ENCODE assay signal across 8 mouse cellular contexts in the genomic region with DNA sequence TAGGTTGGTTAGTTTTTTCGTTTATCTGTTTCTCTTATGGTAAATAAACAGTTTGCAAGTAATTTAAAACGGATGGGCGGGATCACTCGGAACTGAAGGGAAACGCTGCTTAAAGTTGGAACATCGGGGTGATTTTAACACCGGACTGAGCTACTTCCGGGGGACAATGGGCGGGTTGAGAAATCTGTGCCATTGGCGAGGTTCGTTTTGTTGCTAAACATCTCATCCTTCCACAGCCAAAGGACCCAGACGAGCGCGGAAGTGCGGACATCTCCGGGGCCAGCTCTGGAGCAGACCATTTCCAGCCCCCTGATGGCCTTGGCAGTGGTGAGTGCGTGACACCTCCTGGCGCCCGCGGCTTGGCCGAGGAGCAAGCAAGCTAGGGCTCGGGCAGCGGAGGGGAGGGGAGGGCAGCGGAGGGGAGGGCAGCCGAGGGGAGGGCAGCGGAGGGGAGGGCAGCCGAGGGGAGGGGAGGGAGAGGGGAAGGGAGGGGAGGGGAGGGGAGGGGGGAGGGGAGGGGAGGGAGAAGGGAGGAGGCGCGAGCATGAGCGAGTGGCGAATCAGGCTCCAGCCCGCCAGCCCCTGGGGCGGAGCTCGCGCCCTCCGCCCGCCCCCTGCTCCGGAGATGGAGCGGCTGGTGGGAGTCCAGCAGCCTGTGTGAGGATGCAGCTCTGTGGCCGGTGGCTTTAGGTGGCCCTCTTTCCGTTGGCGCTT. TPM values are rescaled to one million over a fixed set of nuclear protein-coding genes. Genes with fewer than 3 reads are reported as not detected.
DNase-seq lines count a peak whose midpoint lies in the region; ATAC-seq and TF ChIP-seq lines count a peak whose summit lies in the region.

No protein-coding gene starts in this region.

- no peak for TF ChIP-seq EP300 in heart, adult 2 months (IDR thresholded peaks at IDR 0.05; ENCODE audit: insufficient read depth, low read depth, low read length)

- DNase-seq in 416B (ENCODE audit: low read depth) = peak; percentile 92
- peak; percentile 9 to 40 for DNase-seq in adrenal gland, postnatal 4 days (ENCODE audit: low spot score in 2 of 2)
- peak; percentile 84 for DNase-seq in embryonic facial prominence, embryonic 14.5 days (ENCODE audit: low spot score)
- peak; percentile 77 to 80 for DNase-seq in heart, adult 2 months
- peak; percentile 65 to 78 for DNase-seq in kidney, adult 8-10 months
- DNase-seq in limb, embryonic 14.5 days (ENCODE audit: low spot score) = peak; percentile 65
- peak; percentile 86 for DNase-seq in midbrain, postnatal 0 days (ENCODE audit: low spot score)
- peak; percentile 32 to 34 for DNase-seq in spleen, postnatal 14 days (ENCODE audit: low spot score in 2 of 2)

- TF ChIP-seq POLR2A in heart, adult 2 months (IDR thresholded peaks at IDR 0.05; ENCODE audit: insufficient read depth, low read depth, low read length) = peak; percentile 26; the same call in 1 of the 2 replicates
- no peak for TF ChIP-seq POLR2A in limb, embryonic 14.5 days (IDR thresholded peaks at IDR 0.05; ENCODE audit: borderline replicate concordance, extremely low read depth, insufficient read depth, insufficient read length)

- no peaks in the 10 kb centered on the region for H3K79me2 ChIP-seq in heart, adult 2 months (replicated peaks; ENCODE audit: control insufficient read depth, insufficient read depth, low read length)

- ATAC-seq in embryonic facial prominence, embryonic 14.5 days (ENCODE audit: low read depth) = peak; percentile 96
- ATAC-seq in limb, embryonic 14.5 days (ENCODE audit: low FRiP score, low read depth) = peak; percentile 92
- peak; percentile 97 for ATAC-seq in midbrain, postnatal 0 days (ENCODE audit: low FRiP score)

- no peaks in the 10 kb centered on the region for H3K27me3 ChIP-seq in embryonic facial prominence, embryonic 14.5 days (replicated peaks; ENCODE audit: control insufficient read depth, insufficient read depth, low read length)
- H3K27me3 ChIP-seq in heart, adult 2 months (ENCODE audit: control insufficient read depth, insufficient read depth, low read length) = no peaks in the 10 kb centered on the region
- no peaks in the 10 kb centered on the region for H3K27me3 ChIP-seq in limb, embryonic 14.5 days (ENCODE audit: control insufficient read depth, insufficient read depth, low read length)
- H3K27me3 ChIP-seq in midbrain, postnatal 0 days (ENCODE audit: insufficient read depth, low read length) = no peaks in the 10 kb centered on the region

- H3K9me3 ChIP-seq in embryonic facial prominence, embryonic 14.5 days (ENCODE audit: control insufficient read depth, low read length) = no peaks in the 10 kb centered on the region
- no peaks in the 10 kb centered on the region for H3K9me3 ChIP-seq in limb, embryonic 14.5 days (ENCODE audit: control insufficient read depth, low read length)
- no peaks in the 10 kb centered on the region for H3K9me3 ChIP-seq in midbrain, postnatal 0 days (ENCODE audit: low read length)

- H3K27ac ChIP-seq in embryonic facial prominence, embryonic 14.5 days (replicated peaks; ENCODE audit: low read depth, low read length) = peak overlapping the region; percentile 89
- peak overlapping the region; percentile 82 for H3K27ac ChIP-seq in heart, adult 2 months
- H3K27ac ChIP-seq in limb, embryonic 14.5 days (replicated peaks; ENCODE audit: low read depth, low read length) = peak overlapping the region; percentile 80
- peak overlapping the region; percentile 72 for H3K27ac ChIP-seq in midbrain, postnatal 0 days (ENCODE audit: low read depth, low read length)

- peak overlapping the region; percentile 53 for H3K4me3 ChIP-seq in embryonic facial prominence, embryonic 14.5 days (ENCODE audit: low read depth, low read length)
- H3K4me3 ChIP-seq in heart, adult 2 months = peak overlapping the region; percentile 57
- peak overlapping the region; percentile 49 for H3K4me3 ChIP-seq in limb, embryonic 14.5 days (replicated peaks; ENCODE audit: low read length)
- peak overlapping the region; percentile 48 for H3K4me3 ChIP-seq in midbrain, postnatal 0 days (ENCODE audit: low read depth, low read length)

- intact Hi-C loops in heart, adult 2 months (cut with DNase I) = loop anchor here (5.0 kb wide), 1 partner anchor 454 kb away; a partner anchor contains a TSS

- peak overlapping the region; percentile 48 for H3K4me2 ChIP-seq in embryonic facial prominence, embryonic 14.5 days (ENCODE audit: low read depth, low read length)
- H3K4me2 ChIP-seq in limb, embryonic 14.5 days (replicated peaks; ENCODE audit: low read depth, low read length, severe bottlenecking) = peak overlapping the region; percentile 43
- peak overlapping the region; percentile 45 for H3K4me2 ChIP-seq in midbrain, postnatal 0 days (ENCODE audit: low read depth, low read length, poor library complexity, severe bottlenecking)

- WGBS in embryonic facial prominence, embryonic 14.5 days = 25% methylated on average over 36 of the region's 42 CpGs
- 21% methylated on average over 26 of the region's 42 CpGs for WGBS in heart, adult 2 months
- 22% methylated on average over 31 of the region's 42 CpGs for WGBS in limb, embryonic 14.5 days
- 19% methylated on average over 27 of the region's 42 CpGs for WGBS in midbrain, postnatal 0 days

- H3K36me3 ChIP-seq in embryonic facial prominence, embryonic 14.5 days (ENCODE audit: control insufficient read depth, insufficient read depth, low read length) = no peaks in the 10 kb centered on the region
- no peaks in the 10 kb centered on the region for H3K36me3 ChIP-seq in heart, adult 2 months (ENCODE audit: control insufficient read depth, insufficient read depth, low read length)
- no peaks in the 10 kb centered on the region for H3K36me3 ChIP-seq in limb, embryonic 14.5 days (ENCODE audit: control insufficient read depth, insufficient read depth, low read length)
- no peaks in the 10 kb centered on the region for H3K36me3 ChIP-seq in midbrain, postnatal 0 days (ENCODE audit: insufficient read depth, low read length)

- H3K4me1 ChIP-seq in embryonic facial prominence, embryonic 14.5 days (ENCODE audit: control insufficient read depth, insufficient read depth, low read length) = no peaks in the 10 kb centered on the region
- no peaks in the 10 kb centered on the region for H3K4me1 ChIP-seq in heart, adult 2 months (ENCODE audit: control insufficient read depth, insufficient read depth, low read length)
- no peaks in the 10 kb centered on the region for H3K4me1 ChIP-seq in limb, embryonic 14.5 days (ENCODE audit: control insufficient read depth, insufficient read depth, low read length)
- H3K4me1 ChIP-seq in midbrain, postnatal 0 days (ENCODE audit: insufficient read depth, low read length) = no peaks in the 10 kb centered on the region

- peak overlapping the region; percentile 66 for H3K9ac ChIP-seq in embryonic facial prominence, embryonic 14.5 days (ENCODE audit: low read depth, low read length)
- H3K9ac ChIP-seq in heart, adult 2 months (ENCODE audit: low read depth, low read length) = peak overlapping the region; percentile 70
- peak overlapping the region; percentile 58 for H3K9ac ChIP-seq in limb, embryonic 14.5 days (ENCODE audit: low read depth, low read length, severe bottlenecking)
- peak overlapping the region; percentile 64 for H3K9ac ChIP-seq in midbrain, postnatal 0 days (replicated peaks; ENCODE audit: low read length, poor library complexity, severe bottlenecking)

- TF ChIP-seq CTCF in heart, adult 2 months (IDR thresholded peaks at IDR 0.05) = no peak
- no peak for TF ChIP-seq CTCF in midbrain, postnatal 0 days (IDR thresholded peaks at IDR 0.05)

RNA-seq across cellular contexts. Expression of a gene that starts 1.6 kb away (rescaled TPM):
- total RNA-seq in adrenal gland, postnatal 4 days (2021) = 10 to 100 TPM; 16.6 to 17.1 TPM
- polyA plus RNA-seq in embryonic facial prominence, embryonic 14.5 days (2014; fragmentation: Nextera tagmentation; extraction: Ambion mirVana) = 15.5 and 18.6 TPM in 2 replicates
- 1 to 10 TPM; 6.9 to 7.4 TPM for total RNA-seq in heart, adult 2 months (2021)
- polyA plus RNA-seq in heart, adult 2 months (2012; rRNA removed) = 2.7 and 5.2 TPM in 2 replicates
- 5.4 and 6.3 TPM in 2 replicates for polyA plus RNA-seq in limb, embryonic 14.5 days (2012; rRNA removed)
- polyA plus RNA-seq in limb, embryonic 14.5 days (2014; fragmentation: Nextera tagmentation; extraction: Ambion mirVana) = 14.3 and 18.6 TPM in 2 replicates
- 18.8 and 22.4 TPM in 2 replicates for total RNA-seq in midbrain, postnatal 0 days (2014; rRNA removed)
- 23.5 and 24.4 TPM in 2 replicates for polyA plus RNA-seq in midbrain, postnatal 0 days (2015; fragmentation: Nextera tagmentation; extraction: Ambion mirVana)

RNA-seq across cellular contexts. Expression of a gene that starts 31.5 kb away (rescaled TPM):
- total RNA-seq in adrenal gland, postnatal 4 days (2021) = under 1 TPM in 1 of 2 experiments, not detected in 1; 0.06 TPM
- polyA plus RNA-seq in embryonic facial prominence, embryonic 14.5 days (2014; fragmentation: Nextera tagmentation; extraction: Ambion mirVana) = 0.07 and 0.17 TPM in 2 replicates
- total RNA-seq in heart, adult 2 months (2021) = not detected
- polyA plus RNA-seq in heart, adult 2 months (2012; rRNA removed) = not detected in 2 replicates
- polyA plus RNA-seq in limb, embryonic 14.5 days (2012; rRNA removed) = 0.01 and 0.03 TPM in 2 replicates
- not detected in 2 replicates for polyA plus RNA-seq in limb, embryonic 14.5 days (2014; fragmentation: Nextera tagmentation; extraction: Ambion mirVana)
- 0.33 and 0.44 TPM in 2 replicates for total RNA-seq in midbrain, postnatal 0 days (2014; rRNA removed)
- 0.10 and 0.14 TPM in 2 replicates for polyA plus RNA-seq in midbrain, postnatal 0 days (2015; fragmentation: Nextera tagmentation; extraction: Ambion mirVana)

Comparison
In these comparisons a context has a peak if more than half of its experiments do, and no peak if none do; other contexts are left out.
1. Peak in every context shown above with its lines: DNase-seq, ATAC-seq, H3K4me3 ChIP-seq and H3K27ac ChIP-seq.
2. DNase-seq: peak in every context shown above with its lines; median percentile 92 in 416B; 86 in midbrain, postnatal 0 days; 84 in embryonic facial prominence, embryonic 14.5 days; 78 in heart, adult 2 months; 72 in kidney, adult 8-10 months; 65 in limb, embryonic 14.5 days; 33 in spleen, postnatal 14 days; 24 in adrenal gland, postnatal 4 days.